Mouse (Mus musculus) intestine, postnatal 0 days (tissue): ENCODE data around the gene Gm16253. TPM values are rescaled to one million over a fixed set of nuclear protein-coding genes. Genes with fewer than 3 reads are reported as not detected.

Experiments
- ATAC-seq: fragments of 200-750 bp; cut with Nextera tagmentation; 2 replicates; pipeline ENCODE4 v1.8.0; 2017; ENCODE audit warnings: mild to moderate bottlenecking, moderate TSS enrichment, moderate library complexity
- H3K27ac ChIP-seq: fragments of 300-500 bp; sonication (generic); 2 replicates; pipeline ENCODE4 v1.5.1; 2014; ENCODE audit warnings: mild to moderate bottlenecking, low read depth, low read length, moderate library complexity
- H3K27me3 ChIP-seq: fragments of 300-500 bp; sonication (generic); replicated peaks from 2 replicates; pipeline ENCODE4 v1.6.1; 2014; ENCODE audit warnings: low read length, mixed read lengths; ENCODE audit not compliant: control insufficient read depth, insufficient read depth
- H3K36me3 ChIP-seq: fragments of 300-500 bp; sonication (generic); 2 replicates; pipeline ENCODE4 v1.6.1; 2014; ENCODE audit warnings: mild to moderate bottlenecking, moderate library complexity; ENCODE audit not compliant: control insufficient read depth, insufficient read depth
- H3K4me1 ChIP-seq: fragments of 300-500 bp; sonication (generic); replicated peaks from 2 replicates; pipeline ENCODE4 v1.6.1; 2014; ENCODE audit warnings: antibody characterized with exemption, low read length, mixed read lengths; ENCODE audit not compliant: control insufficient read depth, insufficient read depth
- H3K4me2 ChIP-seq: fragments of 300-500 bp; sonication (generic); replicated peaks from 2 replicates; pipeline ENCODE4 v1.6.1; 2014; ENCODE audit warnings: low read depth, mild to moderate bottlenecking, moderate library complexity
- H3K4me3 ChIP-seq: fragments of 300-500 bp; sonication (generic); 2 replicates; pipeline ENCODE4 v1.5.1; 2014; ENCODE audit warnings: low read depth, low read length
- H3K9ac ChIP-seq: fragments of 300-500 bp; sonication (generic); 2 replicates; pipeline ENCODE4 v1.6.1; 2014; ENCODE audit warnings: mild to moderate bottlenecking, low read depth, low read length
- H3K9me3 ChIP-seq: fragments of 300-500 bp; sonication (generic); 2 replicates; pipeline ENCODE4 v1.6.1; 2016; ENCODE audit warnings: mixed run types; ENCODE audit not compliant: control insufficient read depth
- CTCF ChIP-seq: sonication (generic); IDR thresholded peaks from 2 replicates; pipeline ENCODE4 v1.5.1; 2016; ENCODE audit warnings: low read depth, mild to moderate bottlenecking, control low read depth, antibody characterized with exemption, moderate library complexity
- WGBS: fragments of 180-500 bp; shearing (Covaris S2); extraction: QIAGEN DNeasy Blood & Tissue Kit; methylation state at CpG from one replicate; pipeline ENCODE4 v1.1.7; 2014; 5-methylcytosine and 5-hydroxymethylcytosine counted together
- polyA plus RNA-seq: library from polyadenylated mRNA; unstranded; fragments of >200 nt; fragmentation: Nextera tagmentation; extraction: Ambion mirVana; gene quantifications from 2 replicates; pipeline ENCODE4 v1.2.1, GENCODE M21; 2015

Gene Gm16253
- polyA plus RNA-seq, 1 experiment from 2014 or later: 0.31 TPM

GRCm38 (mm10) chr3:96598156-96599068 lies 21.6 kb downstream of the Gm16253 start:
- Histone ChIP-seq H3K27me3 (peaks cover 48% of the 10 kb centered on the region), H3K4me3 (peak overlapping the region; percentile 43), H3K4me2 (peak overlapping the region; percentile 71), H3K4me1 (peaks cover 8% of the 10 kb centered on the region; the same call in 1 of the 2 replicates), H3K27ac (no peak overlapping the region), H3K9me3 (no peaks in the 10 kb centered on the region), H3K9ac (peak overlapping the region; percentile 27), H3K36me3 (no peaks in the 10 kb centered on the region)
- no peak for TF ChIP-seq CTCF
- WGBS: 2% methylated on average over 54 of the region's 54 CpGs
- no peak for ATAC-seq

DNA sequence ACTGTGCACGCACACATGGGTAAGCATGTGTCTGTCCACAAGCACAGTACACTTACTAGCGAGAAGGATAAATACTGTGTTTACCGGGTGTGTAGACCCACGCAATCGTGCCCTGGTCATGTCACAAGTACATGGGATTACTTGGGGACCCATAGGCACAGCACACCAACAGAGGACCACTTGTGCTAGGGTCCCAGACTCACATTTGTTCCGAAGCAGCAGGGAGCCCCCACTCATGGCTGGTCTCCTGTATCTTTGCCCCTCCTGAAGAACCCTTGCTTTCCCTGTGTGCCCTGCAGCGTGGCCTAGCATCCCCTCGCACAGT lies 22.2 kb downstream of the Gm16253 start:
- Histone ChIP-seq H3K36me3 (no peaks in the 10 kb centered on the region), H3K27me3 (peaks cover 48% of the 10 kb centered on the region), H3K4me2 (0 out of 2 replicates have a peak overlapping the region, but pooled peaks have one; percentile 71), H3K9ac (no peak overlapping the region), H3K4me1 (peaks cover 8% of the 10 kb centered on the region; the same call in 1 of the 2 replicates), H3K4me3 (0 out of 2 replicates have a peak overlapping the region, but pooled peaks have one; percentile 43), H3K27ac (no peak overlapping the region), H3K9me3 (no peaks in the 10 kb centered on the region)
- no peak for ATAC-seq
- WGBS: 51% methylated on average over 8 of the region's 8 CpGs
- no peak for TF ChIP-seq CTCF

DNA sequence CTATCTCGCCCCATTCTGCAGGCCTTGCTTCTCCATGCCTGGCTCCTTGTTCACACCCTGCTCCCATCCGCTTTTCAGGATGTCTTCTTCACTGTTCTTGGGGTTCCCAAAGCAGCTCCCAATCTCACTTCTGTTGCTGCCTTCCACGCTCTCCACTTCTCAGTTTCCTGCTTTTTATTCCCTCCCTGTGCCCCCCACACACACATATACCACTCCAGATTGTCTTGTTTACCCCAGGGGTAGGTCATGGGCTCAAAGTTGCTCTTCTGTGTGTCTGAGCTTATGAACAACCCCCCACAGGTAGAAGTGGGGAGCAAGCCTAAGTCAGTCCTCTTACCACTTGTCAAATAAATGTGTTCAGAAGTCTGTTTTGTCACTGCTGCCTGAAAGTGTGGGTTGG lies 22.6 kb downstream of the Gm16253 start:
- Histone ChIP-seq H3K4me3 (no peak overlapping the region), H3K4me1 (peaks cover 8% of the 10 kb centered on the region; the same call in 1 of the 2 replicates), H3K27me3 (peaks cover 48% of the 10 kb centered on the region), H3K4me2 (no peak overlapping the region), H3K36me3 (no peaks in the 10 kb centered on the region), H3K27ac (no peak overlapping the region), H3K9ac (no peak overlapping the region), H3K9me3 (no peaks in the 10 kb centered on the region)
- no peak for ATAC-seq
- 79% methylated on average over 3 of the region's 3 CpGs for WGBS
- TF ChIP-seq CTCF: no peak

DNA sequence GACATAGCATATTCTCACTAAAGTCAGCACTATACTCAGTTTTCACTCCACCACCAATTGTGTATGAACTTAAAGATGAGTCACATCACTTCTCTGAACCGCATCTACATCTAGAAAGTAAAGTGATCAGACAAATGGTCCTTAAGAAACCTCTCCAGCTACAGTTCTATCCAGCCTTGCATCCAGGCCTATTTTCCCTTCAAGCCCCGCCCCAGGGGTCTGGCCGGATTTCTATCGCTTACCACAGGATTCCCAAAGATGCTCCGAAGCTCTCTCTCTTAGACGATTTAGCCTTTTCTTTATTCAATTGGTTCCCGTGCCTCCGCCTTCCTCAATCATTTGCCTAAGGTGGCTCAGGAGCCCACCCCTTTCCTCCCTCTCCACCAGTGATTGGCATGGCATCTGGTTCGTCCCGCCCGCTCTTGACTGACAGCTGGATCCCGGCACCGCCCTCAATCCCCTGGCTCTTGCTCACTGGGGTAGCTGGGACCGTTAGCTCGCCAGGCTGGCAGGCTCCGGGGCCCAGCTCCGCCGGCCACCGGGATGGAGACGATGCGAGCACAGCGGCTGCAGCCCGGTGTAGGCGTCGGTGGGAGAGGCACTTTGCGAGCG lies 24.0 kb downstream of the Gm16253 start, which contains the start of gene Lix1l:
Lix1l (plus strand) TSS at position 511 of the 612 bp plus-strand sequence.
- Histone ChIP-seq H3K4me1 (peaks cover 8% of the 10 kb centered on the region; the same call in 1 of the 2 replicates), H3K27me3 (peaks cover 44% of the 10 kb centered on the region), H3K4me3 (peak within 1 kb of the TSS; percentile 58), H3K4me2 (peak within 1 kb of the TSS; percentile 71), H3K9ac (peak within 1 kb of the TSS; percentile 66), H3K36me3 (no peaks in the 10 kb centered on the region), H3K9me3 (no peaks in the 10 kb centered on the region), H3K27ac (peak within 1 kb of the TSS; percentile 88)
- WGBS: under 1% methylated on average over 27 of the region's 27 CpGs
- ATAC-seq: peak; percentile 74
- TF ChIP-seq CTCF: no peak

- H3K9me3 ChIP-seq: no peaks in the 10 kb centered on the region
- peak overlapping the region; percentile 88 for H3K27ac ChIP-seq
- no peak for TF ChIP-seq CTCF
- H3K27me3 ChIP-seq: peaks cover 39% of the 10 kb centered on the region
- peak overlapping the region; percentile 71 for H3K4me2 ChIP-seq
- H3K9ac ChIP-seq: peak overlapping the region; percentile 66
- peak overlapping the region; percentile 58 for H3K4me3 ChIP-seq
- 5% methylated on average over 33 of the region's 40 CpGs for WGBS
- ATAC-seq: peak; percentile 50
- peaks cover 6% of the 10 kb centered on the region; the same call in 1 of the 2 replicates for H3K4me1 ChIP-seq
- no peaks in the 10 kb centered on the region for H3K36me3 ChIP-seq
Measured at GRCm38 (mm10) chr3:96601251-96601787, 24.5 kb downstream of the Gm16253 start.
